Mouse (Mus musculus) frontal cortex, postnatal 14 days (tissue): ENCODE measurements at regions not wholly inside any gene's neighbourhood (a gene's known extent, or its start where the extent isn't known, plus 50 kb on each side); places are given as distances from the start of the nearest gene placed in this dataset.

Experiments used
- DNase-seq, 2 experiments: peaks; one replicate each; pipeline ENCODE4 v3.0.0; 2022; ENCODE audit warnings: low spot score in 2 of 2

- DNase-seq = no peak
These were observed 88.6 kb upstream of the Adamts9 start for GRCm38 (mm10) chr6:93031812-93032330.

- DNase-seq = no peak
These were observed 83.1 kb upstream of the Adamts9 start for GRCm38 (mm10) chr6:93026068-93027022.

- no peak for DNase-seq
These were observed 71.2 kb upstream of the Adamts9 start for GRCm38 (mm10) chr6:93014534-93014933.

GRCm38 (mm10) chr6:93011906-93012305 lies 68.6 kb upstream of the Adamts9 start:
- no peak for DNase-seq

GRCm38 (mm10) chr6:93004587-93005240 lies 61.4 kb upstream of the Adamts9 start:
- DNase-seq = no peak

GRCm38 (mm10) chr6:93003812-93004211 lies 60.5 kb upstream of the Adamts9 start:
- no peak for DNase-seq

- DNase-seq = no peak
These were observed 50.4 kb upstream of the Adamts9 start for GRCm38 (mm10) chr6:92993647-92994046.
